Mouse (Mus musculus) lung, embryonic 16.5 days (tissue): ENCODE data around the gene Fubp1. TPM values are rescaled to one million over a fixed set of nuclear protein-coding genes. Genes with fewer than 3 reads are reported as not detected.
"Not testable (repeated sequence)": the region's sequence is repeated elsewhere in the genome, so short reads cannot be mapped to it uniquely, and the experiment has no call there.

Experiments used
- ATAC-seq: fragments of 200-750 bp; cut with Nextera tagmentation; 2 replicates; pipeline ENCODE4 v1.8.0; 2017; ENCODE audit warnings: low read depth, mild to moderate bottlenecking, moderate library complexity
- H3K27ac ChIP-seq: fragments of 300-500 bp; sonication (generic); 2 replicates; pipeline ENCODE4 v1.5.1; 2014; ENCODE audit warnings: mild to moderate bottlenecking, control low read depth, low read length
- H3K27me3 ChIP-seq: fragments of 300-500 bp; sonication (generic); 2 replicates; pipeline ENCODE4 v1.6.1; 2014; ENCODE audit warnings: low read depth, low read length, mixed read lengths; ENCODE audit not compliant: control insufficient read depth, insufficient read depth
- H3K36me3 ChIP-seq: fragments of 300-500 bp; sonication (generic); 2 replicates; pipeline ENCODE4 v1.6.1; 2014; ENCODE audit warnings: low read length; ENCODE audit not compliant: control insufficient read depth, insufficient read depth
- H3K4me1 ChIP-seq: fragments of 300-500 bp; sonication (generic); replicated peaks from 2 replicates; pipeline ENCODE4 v1.6.1; 2014; ENCODE audit warnings: low read length, mixed read lengths; ENCODE audit not compliant: control insufficient read depth, insufficient read depth
- H3K4me2 ChIP-seq: fragments of 300-500 bp; sonication (generic); 2 replicates; pipeline ENCODE4 v1.6.1; 2014; ENCODE audit warnings: low read depth, low read length, control low read depth
- H3K4me3 ChIP-seq: fragments of 300-500 bp; sonication (generic); 2 replicates; pipeline ENCODE4 v1.5.1; 2014; ENCODE audit warnings: mild to moderate bottlenecking, low read length, control low read depth
- H3K9ac ChIP-seq: fragments of 300-500 bp; sonication (generic); 2 replicates; pipeline ENCODE4 v1.6.1; 2014; ENCODE audit warnings: low read length, control low read depth
- H3K9me3 ChIP-seq: fragments of 300-500 bp; sonication (generic); 2 replicates; pipeline ENCODE4 v1.6.1; 2016; ENCODE audit warnings: low read length; ENCODE audit not compliant: control insufficient read depth
- WGBS: fragments of 180-500 bp; shearing (Covaris S2); extraction: QIAGEN DNeasy Blood & Tissue Kit; methylation state at CpG from one replicate; pipeline ENCODE4 v1.1.7; 2014; 5-methylcytosine and 5-hydroxymethylcytosine counted together
- polyA plus RNA-seq: library from polyadenylated mRNA; unstranded; fragments of >200 nt; fragmentation: Nextera tagmentation; extraction: Ambion mirVana; gene quantifications from 2 replicates; pipeline ENCODE4 v1.2.1, GENCODE M21; 2015

Gene Fubp1
- polyA plus RNA-seq, 1 experiment from 2014 or later: 251 TPM

- Histone ChIP-seq H3K9ac (no peak overlapping the region), H3K4me3 (no peak overlapping the region), H3K36me3 (peaks cover 36% of the 10 kb centered on the region), H3K27ac (no peak overlapping the region), H3K27me3 (no peaks in the 10 kb centered on the region), H3K9me3 (no peaks in the 10 kb centered on the region), H3K4me2 (no peak overlapping the region), H3K4me1 (no peaks in the 10 kb centered on the region)
- peak; percentile 58; the same call in 1 of the 2 replicates for ATAC-seq
- 44% methylated on average over 2 of the region's 2 CpGs for WGBS
These were observed 28.6 kb downstream of the Fubp1 start for GRCm38 (mm10) chr3:152238836-152239235.

GRCm38 (mm10) chr3:152239592-152239991 is 29.4 kb downstream of the Fubp1 start:
- no peaks in the 10 kb centered on the region for H3K27me3 ChIP-seq
- H3K4me3 ChIP-seq: no peak overlapping the region
- H3K9me3 ChIP-seq: no peaks in the 10 kb centered on the region
- WGBS: 92% methylated on average over 1 of the region's 1 CpGs
- peaks cover 33% of the 10 kb centered on the region for H3K36me3 ChIP-seq
- no peaks in the 10 kb centered on the region for H3K4me1 ChIP-seq
- H3K9ac ChIP-seq: no peak overlapping the region
- no peak overlapping the region for H3K27ac ChIP-seq
- ATAC-seq: no peak
- no peak overlapping the region for H3K4me2 ChIP-seq

GRCm38 (mm10) chr3:152241098-152241497 is 30.9 kb downstream of the Fubp1 start:
- Histone ChIP-seq H3K4me3 (no peak overlapping the region), H3K27ac (no peak overlapping the region), H3K4me1 (no peaks in the 10 kb centered on the region), H3K9ac (no peak overlapping the region), H3K4me2 (no peak overlapping the region), H3K9me3 (no peaks in the 10 kb centered on the region), H3K27me3 (no peaks in the 10 kb centered on the region), H3K36me3 (peaks cover 26% of the 10 kb centered on the region)
- no peak for ATAC-seq
- 69% methylated on average over 3 of the region's 3 CpGs for WGBS

- no peak for ATAC-seq
- no peak overlapping the region for H3K9ac ChIP-seq
- H3K27me3 ChIP-seq: no peaks in the 10 kb centered on the region
- no peak overlapping the region for H3K4me2 ChIP-seq
- peaks cover 26% of the 10 kb centered on the region for H3K36me3 ChIP-seq
- no peaks in the 10 kb centered on the region for H3K9me3 ChIP-seq
- H3K4me1 ChIP-seq: no peaks in the 10 kb centered on the region
- H3K27ac ChIP-seq: no peak overlapping the region
- H3K4me3 ChIP-seq: no peak overlapping the region
- WGBS: 74% methylated on average over 4 of the region's 4 CpGs
These were observed 33.1 kb downstream of the Fubp1 start for GRCm38 (mm10) chr3:152243304-152243703.

- H3K27ac ChIP-seq: no peak overlapping the region
- ATAC-seq: peak; percentile 49; the same call in 1 of the 2 replicates
- peaks cover 21% of the 10 kb centered on the region; the same call in 1 of the 2 replicates for H3K36me3 ChIP-seq
- no peak overlapping the region for H3K4me2 ChIP-seq
- H3K27me3 ChIP-seq: no peaks in the 10 kb centered on the region
- no peaks in the 10 kb centered on the region for H3K4me1 ChIP-seq
- no peak overlapping the region for H3K9ac ChIP-seq
- whole genome bisulfite sequencing: 73% methylated on average over 5 of the region's 5 CpGs
- H3K4me3 ChIP-seq: no peak overlapping the region
- H3K9me3 ChIP-seq: no peaks in the 10 kb centered on the region
These were observed 35.2 kb downstream of the Fubp1 start for GRCm38 (mm10) chr3:152245273-152245910.

GRCm38 (mm10) chr3:152247708-152248107 is 37.5 kb downstream of the Fubp1 start:
- ATAC-seq: no peak

GRCm38 (mm10) chr3:152250487-152250886 is 40.3 kb downstream of the Fubp1 start:
- ATAC-seq: no peak

More at GRCm38 (mm10) chr3:152247708-152248107, 37.5 kb downstream of the Fubp1 start:
- H3K36me3 ChIP-seq: peaks cover 15% of the 10 kb centered on the region; the same call in 1 of the 2 replicates
- no peaks in the 10 kb centered on the region for H3K27me3 ChIP-seq
- H3K9me3 ChIP-seq: no peaks in the 10 kb centered on the region
- H3K4me3 ChIP-seq: no peak overlapping the region
- 89% methylated on average over 12 of the region's 12 CpGs for WGBS
- no peak overlapping the region for H3K9ac ChIP-seq
- H3K4me2 ChIP-seq: no peak overlapping the region
- no peak overlapping the region for H3K27ac ChIP-seq
- no peaks in the 10 kb centered on the region for H3K4me1 ChIP-seq

GRCm38 (mm10) chr3:152257528-152257927 is 47.3 kb downstream of the Fubp1 start:
- Histone ChIP-seq H3K27me3 (no peaks in the 10 kb centered on the region), H3K9me3 (no peaks in the 10 kb centered on the region), H3K36me3 (no peaks in the 10 kb centered on the region), H3K4me2 (no peak overlapping the region), H3K4me1 (peaks cover 11% of the 10 kb centered on the region), H3K9ac (no peak overlapping the region), H3K4me3 (no peak overlapping the region), H3K27ac (no peak overlapping the region)
- ATAC-seq: no peak
- WGBS: 91% methylated on average over 3 of the region's 3 CpGs

More at GRCm38 (mm10) chr3:152250487-152250886, 40.3 kb downstream of the Fubp1 start:
- H3K27me3 ChIP-seq: no peaks in the 10 kb centered on the region
- no peak overlapping the region for H3K9ac ChIP-seq
- H3K4me1 ChIP-seq: no peaks in the 10 kb centered on the region
- H3K36me3 ChIP-seq: peaks cover 15% of the 10 kb centered on the region; the same call in 1 of the 2 replicates
- H3K4me2 ChIP-seq: no peak overlapping the region
- H3K4me3 ChIP-seq: no peak overlapping the region
- no peaks in the 10 kb centered on the region for H3K9me3 ChIP-seq
- no peak overlapping the region for H3K27ac ChIP-seq
- WGBS: 81% methylated on average over 1 of the region's 1 CpGs

- H3K4me1 ChIP-seq: peaks cover 14% of the 10 kb centered on the region
- H3K9me3 ChIP-seq, H3K36me3 ChIP-seq, H3K27me3 ChIP-seq, H3K4me2 ChIP-seq, H3K27ac ChIP-seq, H3K9ac ChIP-seq, H3K4me3 ChIP-seq: not testable (repeated sequence)
- 25% methylated on average over 8 of the region's 9 CpGs for WGBS
- ATAC-seq: peak; percentile 60
These were observed 49.2 kb downstream of the Fubp1 start for GRCm38 (mm10) chr3:152259409-152259808.
